Mouse (Mus musculus) forelimb bud, embryonic 11.5 days (tissue): ENCODE measurements at regions not wholly inside any gene's neighbourhood (a gene's known extent, or its start where the extent isn't known, plus 50 kb on each side); places are given as distances from the start of the nearest gene placed in this dataset.

Source experiments
- DNase-seq: peaks from one replicate; pipeline ENCODE4 v3.0.0-alpha.2; 2012; ENCODE audit warnings: low read depth, low spot score

DNA sequence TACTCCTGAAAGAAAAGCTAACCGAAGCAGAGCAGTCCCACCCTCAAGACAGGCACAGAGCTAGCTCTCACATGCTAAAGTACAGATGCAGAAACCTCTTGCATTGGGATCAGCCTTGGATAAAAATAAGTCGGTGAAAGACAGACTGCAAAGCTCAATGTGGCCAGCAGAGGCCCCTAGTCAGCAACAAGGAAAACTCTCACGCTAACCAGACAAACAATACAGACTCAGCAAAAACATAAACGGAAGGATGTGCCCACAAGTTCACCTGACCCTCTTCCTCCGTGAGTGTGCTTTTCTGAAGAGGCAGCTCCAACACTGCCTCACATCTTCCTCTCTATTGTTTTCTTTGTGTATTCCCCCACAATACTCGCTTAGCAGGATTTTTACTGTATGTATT is 77.8 kb downstream of the Rpia start:
- peak; percentile 64 for DNase-seq

DNA sequence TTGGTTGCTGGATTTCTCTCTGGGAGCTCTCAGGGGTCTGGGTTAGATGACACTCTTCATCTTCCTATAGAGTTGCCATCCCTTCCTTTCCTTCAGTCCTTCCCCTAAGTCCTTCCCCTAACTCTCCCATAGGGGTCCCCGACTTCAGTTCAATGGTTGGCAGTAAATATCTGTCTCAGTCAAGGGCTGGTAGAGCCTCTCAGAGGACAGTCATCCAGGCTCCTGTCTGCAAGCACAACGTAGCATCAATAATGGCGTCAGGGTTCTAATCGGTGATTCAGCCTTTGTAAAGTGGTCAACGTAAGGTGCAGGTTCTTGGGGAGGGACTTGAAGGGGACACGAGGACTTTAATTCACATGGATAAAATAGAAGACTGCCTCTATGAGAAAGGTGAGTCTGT is 78.4 kb downstream of the Rpia start:
- no peak for DNase-seq

DNA sequence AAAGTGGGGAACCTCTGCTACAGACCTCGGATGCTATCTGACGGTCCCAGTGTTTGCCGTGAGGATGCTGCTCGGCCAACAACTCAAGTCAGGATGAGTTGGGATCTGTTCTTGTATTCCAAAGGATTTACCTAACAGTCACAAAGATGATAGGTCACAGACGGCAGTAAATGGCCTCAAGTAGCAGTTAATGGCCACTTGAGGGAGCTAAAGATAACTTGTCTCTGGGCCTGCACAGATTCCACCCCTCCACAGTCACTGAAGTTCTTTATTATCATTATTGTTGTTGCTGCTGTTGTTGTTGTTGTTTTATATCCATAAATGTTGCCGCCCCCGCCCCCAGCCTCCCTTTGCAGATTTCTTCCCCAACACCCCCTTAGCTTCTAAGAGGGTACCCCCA is 78.9 kb downstream of the Rpia start:
- DNase-seq = no peak

DNA sequence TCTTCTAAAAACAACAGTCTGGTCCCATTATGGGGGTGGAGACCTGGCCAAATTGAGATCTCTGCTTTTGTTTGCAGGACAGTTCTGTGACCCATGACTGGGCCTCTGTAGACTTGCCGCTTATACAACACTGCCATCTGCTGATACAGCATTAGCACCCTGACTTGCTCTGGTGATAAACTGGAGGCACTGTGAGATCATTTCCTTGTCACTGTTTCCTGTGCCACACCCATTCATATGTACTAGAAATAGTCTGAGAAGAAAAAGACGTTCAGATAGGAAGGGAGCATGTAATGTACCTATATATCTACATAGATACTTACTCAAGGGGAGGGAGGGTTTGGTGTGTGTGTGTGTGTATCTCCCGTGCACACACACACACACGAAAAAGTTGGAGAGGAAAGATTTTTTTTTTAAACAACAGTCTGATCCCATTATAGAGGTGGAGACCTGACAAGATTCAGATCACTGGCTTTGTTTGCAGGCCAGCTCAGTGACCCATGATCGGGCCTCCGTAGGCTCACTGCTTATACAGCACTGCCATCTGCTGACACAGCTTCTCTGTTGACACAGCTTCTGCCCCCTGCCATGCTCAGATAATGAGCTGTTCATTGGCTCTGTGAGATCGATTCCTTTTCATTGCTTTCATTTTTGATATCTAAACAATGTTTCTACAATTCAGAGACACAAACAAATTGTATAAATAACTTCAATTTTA is 82.5 kb downstream of the Rpia start:
- peak; percentile 32 for DNase-seq

DNA sequence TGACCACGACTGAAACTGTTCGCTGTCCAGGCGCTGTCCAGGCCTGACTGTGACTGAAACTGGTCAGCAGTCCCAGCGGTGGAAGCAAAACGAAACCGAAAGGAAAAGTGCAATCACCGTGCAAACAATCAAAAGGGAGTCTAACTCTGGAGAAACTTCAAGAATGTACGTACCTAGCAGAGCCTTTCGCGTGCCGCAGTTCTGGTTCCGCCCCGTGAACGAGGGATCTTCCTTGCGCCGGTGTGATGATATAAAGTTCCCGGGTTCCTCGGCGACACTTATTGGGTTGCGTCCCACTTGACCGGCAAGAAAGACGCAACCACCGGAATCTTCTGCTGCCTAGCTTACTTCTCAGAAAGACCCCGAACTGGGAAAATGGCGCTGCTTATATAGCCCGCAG is 96.4 kb downstream of the Rpia start:
- DNase-seq = no peak
